ENCODE assay signal across 26 mouse cellular contexts in genomic region chr12:40691444-40691843, GRCm38 (mm10).
DNase-seq lines count a peak whose midpoint lies in the region; ATAC-seq and TF ChIP-seq lines count a peak whose summit lies in the region.
"Had no signal": no experiment of that assay in that cellular context is flagged by ENCODE, and none has a peak within 500 bp of the region (broad histone marks: within the 10 kb centered on the region; RNA-seq: fewer than 3 reads in every experiment).

No protein-coding gene starts in this region.

- H3K27me3 ChIP-seq in intestine, embryonic 16.5 days (replicated peaks; ENCODE audit: control insufficient read depth, insufficient read depth, low read length), result no peaks in the 10 kb centered on the region
- H3K27me3 ChIP-seq in heart, embryonic 10.5 days (ENCODE audit: insufficient read depth, poor library complexity, severe bottlenecking), result no peaks in the 10 kb centered on the region
- no peaks in the 10 kb centered on the region for H3K27me3 ChIP-seq in kidney, embryonic 16.5 days (ENCODE audit: insufficient read depth, low read length)
- H3K27me3 ChIP-seq: CH12.LX; embryonic facial prominence, embryonic 13.5 days; embryonic facial prominence, embryonic 15.5 days; forebrain, embryonic 12.5 days; Patski had no signal

- peak; percentile 53; the same call in 1 of the 2 replicates for ATAC-seq in intestine, embryonic 16.5 days
- ATAC-seq in kidney, embryonic 16.5 days (ENCODE audit: low FRiP score, low TSS enrichment), result no peak
- ATAC-seq: CD4-positive, CD25-positive, alpha-beta regulatory T cell, adult 4 months; forebrain, embryonic 14.5 days; forebrain, embryonic 16.5 days; Patski had no signal

- H3K27ac ChIP-seq in gastrocnemius, adult 2 months, result peak overlapping the region; percentile 9; the same call in 1 of the 2 replicates
- no peak overlapping the region for H3K27ac ChIP-seq in intestine, embryonic 16.5 days (ENCODE audit: low read length)
- no peak overlapping the region for H3K27ac ChIP-seq in heart, embryonic 10.5 days
- no peak overlapping the region for H3K27ac ChIP-seq in kidney, embryonic 16.5 days (ENCODE audit: low read length)
- H3K27ac ChIP-seq: embryonic facial prominence, embryonic 13.5 days; embryonic facial prominence, embryonic 15.5 days; forebrain, embryonic 10.5 days; forebrain, embryonic 12.5 days had no signal

- 85% methylated on average over 4 of the region's 4 CpGs for WGBS in intestine, embryonic 16.5 days
- WGBS in heart, embryonic 10.5 days, result 73% methylated on average over 4 of the region's 4 CpGs
- WGBS in kidney, embryonic 16.5 days, result 88% methylated on average over 4 of the region's 4 CpGs

- no peak overlapping the region for H3K4me3 ChIP-seq in gastrocnemius, adult 2 months
- no peak overlapping the region for H3K4me3 ChIP-seq in intestine, embryonic 16.5 days (ENCODE audit: low read length)
- no peak overlapping the region for H3K4me3 ChIP-seq in heart, embryonic 10.5 days
- no peak overlapping the region for H3K4me3 ChIP-seq in kidney, embryonic 16.5 days (ENCODE audit: low read length)
- H3K4me3 ChIP-seq: embryonic facial prominence, embryonic 13.5 days; embryonic facial prominence, embryonic 15.5 days; erythroblast, embryonic 14.5 days; forebrain, embryonic 10.5 days; forebrain, embryonic 12.5 days had no signal

- H3K4me2 ChIP-seq in intestine, embryonic 16.5 days (ENCODE audit: low read depth, low read length), result no peak overlapping the region
- H3K4me2 ChIP-seq in kidney, embryonic 16.5 days (replicated peaks; ENCODE audit: low read depth, low read length), result no peak overlapping the region
- H3K4me2 ChIP-seq: embryonic facial prominence, embryonic 13.5 days; embryonic facial prominence, embryonic 15.5 days; forebrain, embryonic 12.5 days had no signal

- TF ChIP-seq CTCF in gastrocnemius, adult 2 months (IDR thresholded peaks at IDR 0.05), result no peak

- intact Hi-C loops in gastrocnemius, adult 2 months (cut with DNase I), result no loop called here

- H3K9ac ChIP-seq in intestine, embryonic 16.5 days (ENCODE audit: low read depth, low read length), result no peak overlapping the region
- H3K9ac ChIP-seq in kidney, embryonic 16.5 days (replicated peaks; ENCODE audit: low read length), result no peak overlapping the region
- H3K9ac ChIP-seq: embryonic facial prominence, embryonic 13.5 days; embryonic facial prominence, embryonic 15.5 days; forebrain, embryonic 12.5 days had no signal

- H3K4me1 ChIP-seq in intestine, embryonic 16.5 days (ENCODE audit: control insufficient read depth, insufficient read depth, low read length), result no peaks in the 10 kb centered on the region
- H3K4me1 ChIP-seq in heart, embryonic 10.5 days, result no peaks in the 10 kb centered on the region
- H3K4me1 ChIP-seq in kidney, embryonic 16.5 days (ENCODE audit: insufficient read depth, low read length), result 0 out of 2 replicates have a peak, but pooled peaks cover 3% of the 10 kb centered on the region
- H3K4me1 ChIP-seq: forebrain, embryonic 12.5 days had no signal

- no peak for DNase-seq in gastrocnemius, adult 2 months
- DNase-seq in gastrocnemius, postnatal 4 days (ENCODE audit: low spot score in 2 of 2), result no peak
- no peak for DNase-seq in heart, embryonic 10.5 days (ENCODE audit: low spot score)
- DNase-seq: adrenal gland, adult 2 months; adrenal gland, postnatal 10 days; adrenal gland, postnatal 25 days; B cell, adult 2 months; cerebellum, adult 11-12 months; cerebellum, adult 2 months; cerebellum, adult 9-11 months; cerebellum, postnatal 14 days; cerebellum, postnatal 36 days; embryo, embryonic 11 days had no signal

- no peaks in the 10 kb centered on the region for H3K9me3 ChIP-seq in intestine, embryonic 16.5 days (ENCODE audit: control insufficient read depth, low read length)
- no peaks in the 10 kb centered on the region for H3K9me3 ChIP-seq in heart, embryonic 10.5 days
- no peaks in the 10 kb centered on the region for H3K9me3 ChIP-seq in kidney, embryonic 16.5 days (ENCODE audit: low read length)
- H3K9me3 ChIP-seq: embryonic facial prominence, embryonic 13.5 days; embryonic facial prominence, embryonic 15.5 days; forebrain, embryonic 10.5 days; forebrain, embryonic 12.5 days; G1E had no signal

- H3K36me3 ChIP-seq in intestine, embryonic 16.5 days (ENCODE audit: control insufficient read depth, insufficient read depth, low read length), result no peaks in the 10 kb centered on the region
- H3K36me3 ChIP-seq in heart, embryonic 10.5 days, result no peaks in the 10 kb centered on the region
- H3K36me3 ChIP-seq in kidney, embryonic 16.5 days (ENCODE audit: insufficient read depth, low read length), result no peaks in the 10 kb centered on the region
- H3K36me3 ChIP-seq: embryonic facial prominence, embryonic 13.5 days; embryonic facial prominence, embryonic 15.5 days; forebrain, embryonic 10.5 days; forebrain, embryonic 12.5 days; G1E had no signal
